Mouse (Mus musculus): ENCODE data around the gene Slc25a21.

Gene Slc25a21

GRCm38 (mm10) chr12:57184401-57185147 lies 12.7 kb downstream of the Slc25a21 start:
- DNase-seq (ENCODE audit: low read depth) = no peak

GRCm38 (mm10) chr12:57179465-57180188 lies 17.6 kb downstream of the Slc25a21 start:
- no peak for DNase-seq (ENCODE audit: low read depth)

DNA sequence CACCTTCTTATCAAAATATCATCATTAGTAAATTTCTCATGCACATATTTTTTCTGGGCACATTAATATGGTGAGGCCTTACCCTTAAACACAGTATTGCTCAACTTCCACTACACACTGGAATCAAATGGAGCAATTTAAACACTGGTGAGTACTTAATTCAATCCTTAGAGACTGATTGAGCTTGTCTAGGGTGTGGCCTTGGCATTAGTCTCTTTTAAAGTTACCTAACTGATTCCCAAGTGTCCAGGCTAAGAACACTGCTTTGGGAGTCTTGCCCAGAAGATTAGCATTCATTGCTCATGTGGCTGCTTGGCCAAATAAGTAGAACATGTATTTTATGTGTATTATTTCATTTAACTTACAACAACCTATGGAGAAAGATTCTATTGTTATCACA lies 18.5 kb downstream of the Slc25a21 start:
- no peak for DNase-seq (ENCODE audit: low read depth)

- no peak for DNase-seq (ENCODE audit: low read depth)
Observed at GRCm38 (mm10) chr12:57163294-57163693, 34.0 kb downstream of the Slc25a21 start.

DNA sequence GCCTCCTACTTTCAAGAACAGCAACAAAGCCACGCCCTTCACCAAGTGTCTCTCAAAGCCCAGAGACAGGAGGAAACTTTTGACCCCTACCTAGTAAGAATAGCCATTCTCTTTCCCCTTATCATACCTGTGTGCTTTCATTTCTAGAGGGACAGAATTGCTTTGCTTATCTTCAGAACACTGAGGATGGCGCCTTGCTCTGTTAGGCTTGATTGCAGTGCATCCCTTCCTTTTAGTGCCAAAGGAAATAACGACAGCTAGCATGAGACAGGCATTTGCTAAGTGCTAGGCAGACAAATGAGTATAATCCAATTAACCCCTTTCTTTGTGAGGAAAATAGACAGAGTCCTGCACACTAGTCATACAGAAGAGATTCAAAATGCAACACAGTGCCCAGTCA lies 34.4 kb downstream of the Slc25a21 start:
- no peak for DNase-seq (ENCODE audit: low read depth)

GRCm38 (mm10) chr12:57159904-57160303 lies 37.4 kb downstream of the Slc25a21 start:
- no peak for DNase-seq (ENCODE audit: low read depth)

- DNase-seq (ENCODE audit: low read depth) = no peak
Observed at GRCm38 (mm10) chr12:57158266-57158665, 39.0 kb downstream of the Slc25a21 start.

GRCm38 (mm10) chr12:57138937-57139336 lies 58.3 kb downstream of the Slc25a21 start:
- DNase-seq (ENCODE audit: low read depth) = no peak

DNA sequence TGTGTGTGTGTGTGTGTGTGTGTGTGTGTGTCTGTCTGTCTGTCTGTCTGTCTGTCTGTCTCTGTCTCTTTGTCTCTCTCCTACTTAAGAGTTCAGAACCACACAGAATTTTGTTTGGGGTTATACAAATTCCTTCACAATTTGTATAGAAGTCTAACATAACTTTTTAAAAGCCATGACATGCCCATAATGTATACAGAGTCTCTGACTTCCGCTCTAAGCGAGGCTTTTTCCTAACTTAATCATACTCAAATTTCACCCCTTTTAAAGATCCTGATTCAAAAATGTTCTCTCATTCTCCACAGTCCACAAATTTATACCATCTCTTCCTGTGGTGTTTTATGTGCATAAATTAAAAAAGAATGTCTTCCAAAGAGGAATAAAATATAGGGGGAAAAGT lies 59.5 kb downstream of the Slc25a21 start:
- DNase-seq (ENCODE audit: low read depth) = no peak

GRCm38 (mm10) chr12:57118602-57119001 lies 78.7 kb downstream of the Slc25a21 start:
- no peak for DNase-seq (ENCODE audit: low read depth)

DNA sequence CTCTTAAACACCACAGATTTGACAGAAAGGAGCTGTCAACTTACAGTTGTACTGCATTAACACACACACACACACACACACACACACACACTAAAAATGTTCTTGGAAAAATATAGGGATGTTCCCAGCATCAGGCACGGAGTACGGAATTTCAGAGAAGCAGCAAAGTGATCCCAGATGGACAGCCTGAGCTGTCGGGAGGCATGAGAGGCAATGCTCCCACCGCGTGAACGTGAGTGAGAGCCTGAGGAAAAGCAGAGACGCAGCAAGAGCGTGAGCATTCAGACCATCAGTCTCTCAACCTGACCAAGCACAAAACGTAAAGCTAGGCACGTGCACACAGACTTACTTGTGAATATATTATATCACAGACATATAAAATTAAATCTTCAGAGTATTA lies 81.8 kb downstream of the Slc25a21 start:
- no peak for DNase-seq (ENCODE audit: low read depth)

GRCm38 (mm10) chr12:57109363-57109762 lies 87.9 kb downstream of the Slc25a21 start:
- no peak for DNase-seq (ENCODE audit: low read depth)

DNA sequence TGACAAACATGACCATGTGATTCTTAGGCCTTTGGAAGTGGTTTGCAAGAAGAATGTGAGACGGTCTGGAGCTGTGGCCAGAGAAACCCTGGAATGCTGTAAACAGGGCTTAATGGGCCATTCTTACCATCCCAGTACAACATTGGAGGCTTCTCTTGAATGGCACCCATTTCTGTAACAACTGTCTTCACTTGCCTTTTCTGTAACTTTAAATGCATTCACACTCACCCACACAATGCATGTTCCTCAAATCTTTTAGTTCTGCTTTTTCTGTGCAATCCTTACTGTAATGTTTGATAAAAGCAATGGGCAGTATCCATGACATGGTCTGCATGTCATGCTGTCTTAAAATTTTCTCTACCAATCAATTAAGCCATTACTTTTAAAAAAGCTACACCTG lies 95.0 kb downstream of the Slc25a21 start:
- DNase-seq (ENCODE audit: low read depth) = no peak

- no peak for DNase-seq (ENCODE audit: low read depth)
Observed at GRCm38 (mm10) chr12:57100549-57100948, 96.7 kb downstream of the Slc25a21 start.

DNA sequence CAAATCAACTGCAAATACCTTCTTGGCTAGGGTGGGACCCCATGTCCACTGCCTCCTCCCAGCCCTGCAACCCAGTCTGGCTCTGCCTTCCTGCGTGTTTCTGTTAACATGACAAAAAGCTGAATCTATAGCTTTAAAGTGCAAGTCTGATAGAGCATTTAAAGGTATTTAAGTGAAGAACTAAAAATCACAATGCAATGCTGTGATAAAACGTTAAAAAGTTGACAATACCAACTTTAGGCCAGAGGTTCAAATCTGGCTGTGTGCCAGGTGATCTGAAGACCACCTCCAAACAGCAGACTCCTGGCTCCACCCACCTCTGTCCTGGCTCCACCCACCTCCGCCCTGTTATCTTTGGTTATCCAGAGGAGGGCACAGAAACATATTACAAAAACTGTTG lies 98.2 kb downstream of the Slc25a21 start:
- DNase-seq (ENCODE audit: low read depth) = no peak

GRCm38 (mm10) chr12:57098371-57098770 lies 98.9 kb downstream of the Slc25a21 start:
- DNase-seq (ENCODE audit: low read depth) = no peak

DNA sequence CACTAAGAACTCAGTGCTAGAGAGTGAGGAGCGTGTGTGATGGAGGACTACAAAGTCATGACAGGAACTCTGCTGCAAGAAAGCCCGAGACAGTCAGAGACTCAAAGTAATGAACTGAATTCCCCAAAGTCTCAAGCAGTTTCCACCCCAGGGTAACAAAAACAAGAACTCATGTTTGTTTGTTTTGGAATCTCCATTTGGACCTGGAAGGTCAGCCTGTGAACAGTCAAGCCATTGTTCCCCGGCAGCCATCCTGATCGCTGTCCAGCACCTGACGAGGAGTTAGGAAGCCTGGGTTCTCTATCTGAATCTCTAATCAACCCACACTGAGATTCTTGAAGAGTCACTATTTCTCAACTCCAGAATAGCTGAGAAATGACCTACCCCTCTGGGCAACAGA lies 104.2 kb downstream of the Slc25a21 start:
- DNase-seq (ENCODE audit: low read depth) = no peak

DNA sequence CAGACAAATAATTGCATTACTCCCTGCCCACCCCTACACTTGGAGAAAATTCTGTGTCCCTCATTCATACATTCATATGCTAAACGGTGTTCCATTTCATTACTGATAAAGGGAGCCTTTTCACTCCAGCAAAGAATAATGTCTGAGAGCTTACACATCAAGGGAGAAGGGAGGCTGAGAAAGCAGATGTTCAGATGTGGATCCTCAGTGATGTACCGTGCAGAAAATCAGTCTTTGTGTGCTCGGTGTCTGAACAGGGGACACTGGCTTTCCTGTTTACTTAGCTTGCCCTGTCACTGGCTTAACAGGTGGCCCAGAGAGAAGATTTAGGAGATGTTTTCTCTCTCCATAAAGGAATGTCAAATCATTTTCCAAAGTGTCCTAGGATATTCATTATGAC lies 112.8 kb downstream of the Slc25a21 start:
- no peak for DNase-seq (ENCODE audit: low read depth)

DNA sequence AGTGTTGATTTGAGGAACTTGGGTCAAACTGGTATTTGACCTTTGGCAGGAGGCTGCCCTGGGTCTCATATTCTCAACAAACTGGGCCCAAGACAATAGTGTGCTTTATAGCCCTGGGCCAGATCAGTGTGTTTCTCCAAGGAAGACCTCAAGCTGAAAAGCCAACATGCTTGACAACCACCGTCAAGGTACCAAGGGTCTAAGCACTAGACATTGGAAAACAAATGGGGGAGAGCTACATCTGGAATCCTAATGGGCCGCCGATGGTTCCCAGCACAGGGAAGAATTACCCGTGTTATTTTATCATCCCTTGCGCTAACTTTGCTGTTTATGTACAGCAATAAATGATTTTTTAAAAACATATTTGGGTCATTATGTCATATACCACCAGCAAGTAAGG lies 113.7 kb downstream of the Slc25a21 start:
- DNase-seq (ENCODE audit: low read depth) = no peak

GRCm38 (mm10) chr12:57076606-57077005 lies 120.7 kb downstream of the Slc25a21 start:
- no peak for DNase-seq (ENCODE audit: low read depth)

GRCm38 (mm10) chr12:57072616-57073015 lies 124.7 kb downstream of the Slc25a21 start:
- DNase-seq (ENCODE audit: low read depth) = no peak

DNA sequence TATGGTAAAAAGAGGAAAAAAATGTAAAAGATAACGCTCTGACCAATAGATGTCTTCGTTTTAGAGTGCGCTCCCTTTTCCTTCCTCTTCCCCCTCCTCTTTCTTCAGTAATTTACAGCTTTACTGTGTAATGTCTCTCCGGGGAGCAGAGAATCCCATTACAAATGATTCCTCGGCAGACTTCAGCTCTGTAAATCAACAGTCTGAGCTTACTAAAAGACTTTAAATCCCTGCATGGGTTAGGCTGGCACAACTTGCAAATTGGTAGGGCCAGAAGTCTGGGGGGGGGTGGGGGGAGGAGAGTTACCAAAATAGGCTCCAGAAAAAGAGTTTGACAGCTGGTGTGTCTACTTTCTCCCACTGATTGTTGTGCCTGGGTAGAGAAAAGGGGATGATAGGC lies 128.7 kb downstream of the Slc25a21 start:
- DNase-seq (ENCODE audit: low read depth) = no peak

GRCm38 (mm10) chr12:57019737-57020136 lies 177.5 kb downstream of the Slc25a21 start:
- no peak for DNase-seq (ENCODE audit: low read depth)

- no peak for DNase-seq (ENCODE audit: low read depth)
Observed at GRCm38 (mm10) chr12:57016845-57017244, 180.4 kb downstream of the Slc25a21 start.
